Mouse (Mus musculus): ENCODE measurements at regions not wholly inside any gene's neighbourhood (a gene's known extent, or its start where the extent isn't known, plus 50 kb on each side); places are given as distances from the start of the nearest gene placed in this dataset.

DNA sequence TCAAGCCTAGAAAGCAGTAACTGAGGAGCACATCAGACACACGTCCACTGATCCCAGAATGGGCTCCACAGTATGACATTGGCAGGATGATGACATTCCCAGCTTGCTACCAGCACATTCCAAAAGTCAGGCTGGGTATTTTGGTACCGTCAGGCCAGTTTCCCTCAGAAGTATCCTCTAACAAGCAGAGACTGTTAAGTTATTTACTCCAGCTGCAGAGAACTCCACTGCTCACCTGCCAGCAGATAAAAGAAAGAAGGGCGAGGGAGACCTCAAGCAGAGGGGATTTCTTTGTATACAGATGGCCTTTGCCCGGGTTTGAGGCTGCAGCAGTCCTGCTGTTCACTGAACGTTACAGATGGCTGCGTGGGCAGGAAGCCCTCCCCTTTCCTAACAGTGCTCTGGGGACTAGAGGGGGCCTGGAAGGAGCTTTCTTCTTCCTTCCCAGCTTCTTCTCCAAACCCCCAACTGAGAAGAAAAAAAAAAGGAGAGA is 175.2 kb upstream of the Meox2 start:
- Histone ChIP-seq H3K9ac (0 out of 2 replicates have a peak overlapping the region, but pooled peaks have one; percentile 39), H3K27me3 (replicated peaks) (no peaks in the 10 kb centered on the region), H3K4me2 (peak overlapping the region; percentile 59), H3K4me1 (peaks cover 14% of the 10 kb centered on the region), H3K36me3 (no peaks in the 10 kb centered on the region), H3K27ac (replicated peaks) (peak overlapping the region; percentile 75), H3K9me3 (no peaks in the 10 kb centered on the region), H3K4me3 (no peak overlapping the region)
- WGBS, result 4% methylated on average over 6 of the region's 6 CpGs
- no peak for ATAC-seq (ENCODE audit: extremely low read depth, insufficient number of reproducible peaks, low FRiP score, low TSS enrichment)

DNA sequence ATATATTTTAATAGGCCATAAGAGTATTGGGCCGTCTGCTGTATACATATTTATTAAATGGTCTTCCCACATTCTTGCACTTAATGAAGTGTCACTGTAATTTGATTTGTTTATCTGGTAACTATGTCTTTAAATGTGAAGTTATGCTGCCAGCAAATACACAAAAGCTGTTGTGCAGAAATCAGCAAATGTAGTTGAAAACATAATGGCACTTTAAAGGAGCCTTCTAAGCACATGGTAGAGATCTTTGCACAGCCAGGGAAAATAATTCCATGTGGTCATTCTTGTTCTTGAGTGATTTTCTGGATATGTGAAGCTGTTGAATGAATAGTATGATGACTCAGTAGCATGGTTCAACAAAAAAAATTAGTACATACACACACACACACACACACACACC is 164.4 kb upstream of the Meox2 start:
- ATAC-seq (ENCODE audit: extremely low read depth, insufficient number of reproducible peaks, low FRiP score, low TSS enrichment), result no peak
- no peaks in the 10 kb centered on the region for H3K36me3 ChIP-seq
- H3K9ac ChIP-seq, result no peak overlapping the region
- no peak overlapping the region for H3K4me3 ChIP-seq
- no peaks in the 10 kb centered on the region for H3K9me3 ChIP-seq
- no peaks in the 10 kb centered on the region for H3K27me3 ChIP-seq (replicated peaks)
- 83% methylated on average over 1 of the region's 1 CpGs for WGBS
- H3K27ac ChIP-seq (replicated peaks), result no peak overlapping the region
- H3K4me2 ChIP-seq, result no peak overlapping the region
- H3K4me1 ChIP-seq, result peaks cover 8% of the 10 kb centered on the region

DNA sequence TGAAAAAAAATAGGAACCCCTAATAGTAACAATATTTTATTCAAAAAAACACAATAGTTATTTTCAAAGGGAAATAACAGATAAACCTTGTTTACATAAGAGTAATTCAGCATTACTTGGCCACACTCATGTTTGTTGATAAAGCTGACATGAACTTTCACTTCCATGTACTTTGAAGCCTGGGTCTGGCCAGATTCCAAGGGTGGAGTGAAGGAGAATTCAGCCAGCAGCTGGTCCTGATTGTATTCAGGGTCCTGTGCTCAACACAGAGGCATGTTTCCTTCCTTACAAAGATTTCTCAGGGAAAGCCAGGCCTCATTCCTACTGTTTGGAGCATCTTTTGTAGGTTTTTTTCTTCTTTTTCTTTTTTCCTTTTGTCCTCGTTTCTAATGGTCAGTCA is 162.4 kb upstream of the Meox2 start:
- Histone ChIP-seq H3K36me3 (no peaks in the 10 kb centered on the region), H3K4me3 (no peak overlapping the region), H3K27ac (replicated peaks) (peak overlapping the region; percentile 20; the same call in 1 of the 2 replicates), H3K27me3 (replicated peaks) (no peaks in the 10 kb centered on the region), H3K4me1 (peaks cover 8% of the 10 kb centered on the region), H3K9ac (no peak overlapping the region), H3K9me3 (no peaks in the 10 kb centered on the region), H3K4me2 (no peak overlapping the region)
- no peak for ATAC-seq (ENCODE audit: extremely low read depth, insufficient number of reproducible peaks, low FRiP score, low TSS enrichment)
- WGBS, result 30% methylated on average over 1 of the region's 1 CpGs

DNA sequence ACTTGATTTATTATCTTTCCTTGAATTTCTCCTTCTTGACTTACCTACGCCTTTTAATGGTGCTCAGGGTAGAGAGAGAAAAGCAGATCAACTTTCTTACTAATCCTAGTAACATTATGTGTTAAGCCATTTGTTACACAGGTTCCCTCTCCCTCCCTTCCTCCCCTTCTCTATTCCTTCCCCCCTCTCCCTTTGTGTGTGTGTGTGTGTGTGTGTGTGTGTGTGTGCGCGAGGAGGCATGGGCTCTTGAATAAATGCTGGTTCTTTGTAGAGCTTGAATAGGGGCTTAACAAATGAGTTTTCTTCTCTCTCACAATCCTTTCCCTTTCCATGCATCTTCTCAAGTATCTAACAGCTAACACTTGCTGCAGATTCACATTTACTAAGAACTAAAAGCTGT is 160.4 kb upstream of the Meox2 start:
- no peaks in the 10 kb centered on the region for H3K9me3 ChIP-seq
- ATAC-seq (ENCODE audit: extremely low read depth, insufficient number of reproducible peaks, low FRiP score, low TSS enrichment), result no peak
- H3K4me3 ChIP-seq, result no peak overlapping the region
- H3K4me1 ChIP-seq, result peaks cover 8% of the 10 kb centered on the region
- H3K27ac ChIP-seq (replicated peaks), result no peak overlapping the region
- no peak overlapping the region for H3K4me2 ChIP-seq
- no peaks in the 10 kb centered on the region for H3K36me3 ChIP-seq
- H3K9ac ChIP-seq, result no peak overlapping the region
- 91% methylated on average over 3 of the region's 3 CpGs for WGBS
- H3K27me3 ChIP-seq (replicated peaks), result no peaks in the 10 kb centered on the region

DNA sequence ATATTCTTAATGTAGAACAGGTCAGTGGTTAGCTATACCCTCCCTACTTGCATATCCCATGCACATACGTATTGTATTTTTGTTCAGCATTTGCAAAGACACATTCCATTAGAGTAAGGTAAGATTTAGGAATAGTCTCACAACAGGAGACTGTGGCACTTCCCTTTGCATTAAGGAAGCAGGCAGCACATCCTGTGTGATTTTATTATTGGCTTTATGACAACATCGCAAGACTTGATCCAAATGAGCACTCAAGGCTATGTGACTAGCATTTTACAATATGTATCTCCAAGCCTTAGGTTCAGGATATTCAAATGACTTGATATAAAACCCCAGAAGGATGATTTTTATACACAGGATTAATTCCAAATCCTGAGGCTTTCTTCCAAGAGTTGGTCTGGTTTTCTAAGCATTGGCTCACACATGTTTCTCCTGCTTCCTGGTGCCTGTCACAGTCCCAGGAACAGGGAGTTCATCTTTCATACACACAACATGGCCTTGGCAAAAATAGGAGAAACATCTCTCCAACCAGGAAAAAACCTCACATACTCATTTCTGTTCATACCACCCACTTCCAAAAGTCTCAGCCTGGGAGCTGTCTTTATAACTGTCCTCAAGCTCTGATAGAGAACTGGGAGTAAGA is 159.1 kb upstream of the Meox2 start:
- WGBS, result 76% methylated on average over 2 of the region's 2 CpGs
- Histone ChIP-seq H3K4me2 (no peak overlapping the region), H3K4me3 (no peak overlapping the region), H3K27ac (replicated peaks) (no peak overlapping the region), H3K27me3 (replicated peaks) (no peaks in the 10 kb centered on the region), H3K4me1 (peaks cover 8% of the 10 kb centered on the region), H3K36me3 (no peaks in the 10 kb centered on the region), H3K9ac (no peak overlapping the region), H3K9me3 (no peaks in the 10 kb centered on the region)
- ATAC-seq (ENCODE audit: extremely low read depth, insufficient number of reproducible peaks, low FRiP score, low TSS enrichment), result no peak

DNA sequence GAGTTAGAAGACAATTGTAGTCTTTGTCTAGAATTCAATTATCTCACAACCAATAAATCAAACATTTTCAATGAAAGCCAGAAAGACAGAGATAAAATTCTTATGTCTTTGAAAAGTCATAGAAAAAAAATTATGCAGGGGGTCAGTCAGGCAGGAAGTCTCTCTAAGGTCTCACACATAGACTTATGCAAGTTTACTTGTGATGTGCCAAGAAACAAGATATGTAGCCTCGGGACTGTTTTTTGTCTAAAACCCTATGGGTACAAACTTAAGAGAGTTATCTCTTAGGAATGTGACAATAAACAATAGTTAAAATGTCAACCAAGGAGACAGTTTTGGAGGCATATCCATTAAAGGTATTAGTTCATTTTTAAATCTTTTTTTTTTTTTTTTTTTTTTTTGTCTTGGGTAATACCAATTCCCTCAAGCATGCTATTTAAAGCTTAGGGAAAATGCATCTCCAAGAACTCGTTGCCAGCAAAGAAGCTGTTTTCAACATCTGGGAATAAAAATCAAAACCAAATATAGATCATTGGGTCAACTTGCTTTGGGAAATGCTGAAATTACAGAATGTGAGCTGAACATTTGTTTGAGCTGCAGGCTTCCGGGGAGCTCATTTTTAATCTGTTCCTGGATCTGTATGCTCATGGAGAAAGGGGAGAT is 133.8 kb upstream of the Meox2 start:
- H3K4me2 ChIP-seq, result no peak overlapping the region
- no peaks in the 10 kb centered on the region for H3K36me3 ChIP-seq
- H3K27ac ChIP-seq (replicated peaks), result no peak overlapping the region
- H3K27me3 ChIP-seq (replicated peaks), result no peaks in the 10 kb centered on the region
- H3K9ac ChIP-seq, result no peak overlapping the region
- WGBS, result 69% methylated on average over 3 of the region's 3 CpGs
- H3K4me1 ChIP-seq, result no peaks in the 10 kb centered on the region
- H3K4me3 ChIP-seq, result no peak overlapping the region
- H3K9me3 ChIP-seq, result no peaks in the 10 kb centered on the region
- no peak for ATAC-seq (ENCODE audit: extremely low read depth, insufficient number of reproducible peaks, low FRiP score, low TSS enrichment)

DNA sequence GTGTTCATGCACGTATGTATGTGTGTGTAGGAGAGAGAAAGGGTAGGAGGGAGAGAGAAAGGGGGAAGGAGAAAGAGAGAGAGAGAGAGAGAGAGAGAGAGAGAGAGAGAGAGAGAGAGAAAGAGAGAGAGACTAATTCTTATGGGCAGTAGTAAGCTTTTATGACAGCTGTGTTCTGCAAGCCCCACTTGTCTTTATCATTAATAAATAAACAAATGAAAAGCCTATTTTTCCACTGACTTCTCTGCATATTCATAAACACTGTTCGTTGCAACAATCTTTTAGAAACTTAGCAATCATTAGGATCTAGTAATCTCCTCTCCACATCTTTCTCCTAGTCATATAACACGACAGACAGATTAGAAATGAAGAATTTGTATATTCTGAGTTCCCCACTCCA is 131.2 kb upstream of the Meox2 start:
- Histone ChIP-seq H3K27ac (replicated peaks) (no peak overlapping the region), H3K4me2 (no peak overlapping the region), H3K27me3 (replicated peaks) (no peaks in the 10 kb centered on the region), H3K36me3 (no peaks in the 10 kb centered on the region), H3K4me1 (no peaks in the 10 kb centered on the region), H3K9ac (no peak overlapping the region), H3K4me3 (no peak overlapping the region), H3K9me3 (no peaks in the 10 kb centered on the region)
- no peak for ATAC-seq (ENCODE audit: extremely low read depth, insufficient number of reproducible peaks, low FRiP score, low TSS enrichment)
- WGBS, result 58% methylated on average over 3 of the region's 3 CpGs

DNA sequence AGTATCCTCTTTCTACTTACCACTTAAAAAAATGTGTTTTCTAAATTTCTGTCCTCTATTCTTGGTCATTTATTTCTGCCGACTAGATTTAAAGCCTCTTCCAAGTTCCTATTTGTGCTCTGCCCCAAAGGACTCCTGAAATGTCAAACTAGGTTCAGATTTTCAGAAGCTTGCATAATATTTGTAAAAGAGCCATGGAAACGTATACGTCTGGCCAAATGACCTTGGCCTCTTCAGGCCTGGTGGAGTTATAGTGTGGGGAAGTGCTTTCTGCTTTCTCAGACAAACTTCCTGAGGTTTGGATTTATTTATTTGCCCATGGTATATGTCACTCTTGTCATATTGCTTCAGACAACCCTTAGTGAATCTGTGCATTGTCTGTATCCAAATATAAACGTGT is 117.2 kb upstream of the Meox2 start:
- Histone ChIP-seq H3K4me2 (no peak overlapping the region), H3K27me3 (replicated peaks) (no peaks in the 10 kb centered on the region), H3K36me3 (no peaks in the 10 kb centered on the region), H3K9ac (no peak overlapping the region), H3K9me3 (no peaks in the 10 kb centered on the region), H3K4me3 (no peak overlapping the region), H3K27ac (replicated peaks) (no peak overlapping the region), H3K4me1 (no peaks in the 10 kb centered on the region)
- ATAC-seq (ENCODE audit: extremely low read depth, insufficient number of reproducible peaks, low FRiP score, low TSS enrichment), result no peak
- WGBS, result 69% methylated on average over 4 of the region's 4 CpGs

DNA sequence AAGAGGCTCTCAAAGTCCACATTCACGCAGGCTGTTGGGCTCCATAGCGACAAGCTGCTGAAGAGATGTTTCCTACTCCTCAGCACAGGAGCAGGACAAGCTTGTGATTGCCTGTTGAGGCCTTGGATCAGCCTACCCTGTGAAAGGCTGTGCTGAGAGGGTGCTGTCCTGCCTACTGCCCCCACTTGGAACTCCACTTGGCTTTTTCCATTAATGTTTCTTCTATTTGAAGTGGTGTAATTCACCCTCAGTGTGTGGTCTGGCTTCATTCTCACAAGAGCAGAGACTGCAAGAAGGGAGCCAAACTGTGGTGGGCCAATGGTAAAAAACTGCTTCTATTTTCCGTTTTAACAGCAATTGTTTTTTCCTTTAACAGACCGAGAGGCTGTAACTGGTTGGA is 116.4 kb upstream of the Meox2 start:
- no peaks in the 10 kb centered on the region for H3K4me1 ChIP-seq

DNA sequence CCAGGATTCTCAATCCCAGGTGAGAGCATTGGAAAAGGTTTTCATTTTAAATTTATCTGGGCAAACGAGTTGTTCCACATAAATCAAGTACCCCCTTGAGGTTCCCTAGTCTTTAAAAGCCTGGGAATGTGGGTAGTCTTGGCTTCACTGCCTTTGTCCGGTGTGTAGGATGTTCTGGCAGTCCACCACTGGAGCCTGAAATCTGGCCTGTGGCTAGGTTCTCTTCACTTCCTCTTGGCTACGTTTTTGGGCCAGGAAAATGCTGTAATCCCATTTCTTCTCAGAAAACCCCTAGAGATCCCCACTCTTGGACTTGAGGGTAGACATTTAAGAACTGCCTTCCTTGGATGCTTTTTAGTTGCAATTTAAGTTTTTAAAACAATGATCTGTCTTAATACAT is 106.9 kb upstream of the Meox2 start:
- no peak overlapping the region for H3K9ac ChIP-seq
- no peaks in the 10 kb centered on the region for H3K9me3 ChIP-seq
- H3K4me1 ChIP-seq, result no peaks in the 10 kb centered on the region
- 49% methylated on average over 3 of the region's 3 CpGs for WGBS
- no peaks in the 10 kb centered on the region for H3K36me3 ChIP-seq
- H3K4me2 ChIP-seq, result no peak overlapping the region
- H3K4me3 ChIP-seq, result no peak overlapping the region
- no peaks in the 10 kb centered on the region for H3K27me3 ChIP-seq (replicated peaks)
- ATAC-seq (ENCODE audit: extremely low read depth, insufficient number of reproducible peaks, low FRiP score, low TSS enrichment), result no peak
- H3K27ac ChIP-seq (replicated peaks), result no peak overlapping the region

More for the DNA sequence above, 116.4 kb upstream of the Meox2 start:
- H3K27ac ChIP-seq (replicated peaks), result no peak overlapping the region
- no peaks in the 10 kb centered on the region for H3K9me3 ChIP-seq
- H3K4me2 ChIP-seq, result no peak overlapping the region
- H3K4me3 ChIP-seq, result no peak overlapping the region
- WGBS, result 67% methylated on average over 4 of the region's 4 CpGs
- H3K9ac ChIP-seq, result no peak overlapping the region
- ATAC-seq (ENCODE audit: extremely low read depth, insufficient number of reproducible peaks, low FRiP score, low TSS enrichment), result no peak
- no peaks in the 10 kb centered on the region for H3K36me3 ChIP-seq
- no peaks in the 10 kb centered on the region for H3K27me3 ChIP-seq (replicated peaks)

DNA sequence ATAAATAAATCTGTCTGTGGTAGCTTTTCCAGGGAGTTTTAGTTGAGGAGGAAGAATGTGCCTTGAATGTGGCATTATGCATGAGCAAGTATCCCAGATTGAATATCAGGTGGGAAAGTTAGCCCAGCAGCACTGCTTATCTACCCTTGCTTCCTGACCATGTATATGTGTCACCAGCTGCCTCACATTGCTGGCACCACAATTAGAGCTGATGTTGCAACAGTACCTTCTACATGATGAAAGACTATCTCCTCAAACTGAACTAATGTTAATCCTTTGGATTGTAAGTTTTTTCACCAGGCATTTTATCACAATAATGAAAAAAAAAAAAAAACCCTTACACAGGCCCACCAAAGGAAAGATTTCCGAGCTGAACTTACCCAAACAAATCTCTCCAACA is 103.1 kb upstream of the Meox2 start:
- Histone ChIP-seq H3K9me3 (no peaks in the 10 kb centered on the region), H3K27me3 (replicated peaks) (no peaks in the 10 kb centered on the region), H3K4me1 (no peaks in the 10 kb centered on the region), H3K9ac (no peak overlapping the region), H3K27ac (replicated peaks) (no peak overlapping the region), H3K4me2 (no peak overlapping the region), H3K4me3 (no peak overlapping the region), H3K36me3 (no peaks in the 10 kb centered on the region)
- no peak for ATAC-seq (ENCODE audit: extremely low read depth, insufficient number of reproducible peaks, low FRiP score, low TSS enrichment)
- 64% methylated on average over 1 of the region's 1 CpGs for WGBS

DNA sequence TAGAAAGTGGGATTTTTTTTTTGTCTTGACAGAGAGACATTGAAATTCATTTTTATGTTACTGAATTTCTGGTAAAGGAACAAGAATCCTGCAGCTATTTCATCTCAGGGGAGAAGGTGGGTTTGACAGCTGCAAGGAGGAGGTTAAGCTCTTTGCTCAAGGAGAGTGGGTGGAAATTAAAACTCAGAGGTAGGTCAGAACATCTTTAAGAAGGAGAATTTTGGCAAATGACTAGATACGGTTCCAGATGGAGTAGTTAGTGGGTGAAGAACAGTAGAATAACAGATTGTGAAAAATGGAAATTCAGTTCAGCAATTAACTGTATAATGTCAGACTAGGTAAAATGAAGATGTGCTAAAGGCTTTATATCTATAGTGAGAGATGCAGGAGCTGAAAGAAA is 98.0 kb upstream of the Meox2 start:
- H3K4me1 ChIP-seq, result no peaks in the 10 kb centered on the region
- H3K4me2 ChIP-seq, result no peak overlapping the region
- no peaks in the 10 kb centered on the region for H3K9me3 ChIP-seq
- H3K9ac ChIP-seq, result no peak overlapping the region
- H3K27me3 ChIP-seq (replicated peaks), result no peaks in the 10 kb centered on the region
- no peak overlapping the region for H3K27ac ChIP-seq (replicated peaks)
- 85% methylated on average over 1 of the region's 1 CpGs for WGBS
- no peak overlapping the region for H3K4me3 ChIP-seq
- ATAC-seq (ENCODE audit: extremely low read depth, insufficient number of reproducible peaks, low FRiP score, low TSS enrichment), result no peak
- H3K36me3 ChIP-seq, result no peaks in the 10 kb centered on the region

Data from heart, embryonic 13.5 days (tissue).